Mouse (Mus musculus) testis, adult 2 months (tissue): Measurements from ENCODE around the gene Gm12184.

Source experiments
- CTCF ChIP-seq: fragments of 200-500 bp; IDR thresholded peaks from 2 replicates; pipeline ENCODE4 v1.5.1; 2012; ENCODE audit warnings: low read depth, mild to moderate bottlenecking, inconsistent platforms, low read length, moderate library complexity; ENCODE audit not compliant: control insufficient read depth, insufficient read depth, insufficient replicate concordance
- POLR2A ChIP-seq: fragments of 200-500 bp; IDR thresholded peaks from 2 replicates; pipeline ENCODE4 v1.6.1; 2012; ENCODE audit warnings: low read depth, mild to moderate bottlenecking, inconsistent platforms, low read length, moderate library complexity; ENCODE audit not compliant: control insufficient read depth

DNA sequence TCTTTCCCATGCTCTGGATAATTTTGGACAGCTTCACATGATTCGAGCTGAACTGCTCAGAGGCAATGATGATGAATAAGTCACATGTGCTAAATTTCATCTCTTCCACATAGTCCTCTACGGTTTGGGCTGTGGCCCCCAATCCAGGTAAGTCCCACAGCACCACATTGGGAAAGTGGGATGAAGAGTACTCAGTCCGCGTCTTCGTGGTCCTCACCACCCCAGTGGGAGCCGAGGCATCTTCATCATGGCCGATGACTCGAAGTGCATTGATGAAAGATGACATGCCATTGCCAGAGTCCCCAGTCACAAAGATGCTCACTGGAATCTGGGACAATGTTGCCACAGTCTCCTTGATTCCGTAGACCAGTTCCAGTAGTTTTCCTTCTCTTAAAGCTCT is 40.0 kb upstream of the Gm12184 start:
- TF ChIP-seq CTCF (no peak), POLR2A (no peak)
